Comparison of ENCODE assay signal across 14 mouse cellular contexts in the genomic region with DNA sequence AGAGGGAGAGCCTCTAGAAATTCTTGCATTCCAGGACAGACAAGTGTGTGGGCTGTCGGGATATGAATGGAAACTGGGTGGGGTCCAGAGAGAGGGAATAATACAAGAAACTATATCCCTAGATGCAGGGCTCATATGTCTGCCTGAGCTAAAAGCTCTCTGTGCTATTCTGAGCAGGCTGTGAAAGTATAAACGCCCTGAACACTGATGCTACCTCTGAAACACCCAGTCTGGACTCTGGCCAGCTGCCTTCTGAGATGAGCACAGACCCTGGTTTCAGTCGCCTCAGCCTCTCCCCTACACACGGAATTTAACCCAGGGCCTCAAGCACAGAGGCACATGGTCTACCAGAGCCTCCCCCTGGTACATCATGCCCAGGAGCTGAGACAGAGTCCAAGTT. TPM values are rescaled to one million over a fixed set of nuclear protein-coding genes. Genes with fewer than 3 reads are reported as not detected.
DNase-seq lines count a peak whose midpoint lies in the region; ATAC-seq lines count a peak whose summit lies in the region.
"Had no signal": no experiment of that assay in that cellular context is flagged by ENCODE, and none has a peak within 500 bp of the region (broad histone marks: within the 10 kb centered on the region; RNA-seq: fewer than 3 reads in every experiment).

No protein-coding gene starts in this region.

- peak overlapping the region; percentile 24; the same call in 1 of the 2 replicates for H3K27ac ChIP-seq in heart, embryonic 12.5 days (ENCODE audit: poor library complexity, severe bottlenecking)
- H3K27ac ChIP-seq in embryonic facial prominence, embryonic 15.5 days (replicated peaks), result peak overlapping the region; percentile 22; the same call in 1 of the 2 replicates
- H3K27ac ChIP-seq: forebrain, embryonic 13.5 days; hindbrain, embryonic 10.5 days; limb, embryonic 12.5 days had no signal

- H3K4me2 ChIP-seq in heart, embryonic 12.5 days, result no peak overlapping the region
- H3K4me2 ChIP-seq in embryonic facial prominence, embryonic 15.5 days (replicated peaks), result no peak overlapping the region
- H3K4me2 ChIP-seq: forebrain, embryonic 13.5 days; limb, embryonic 12.5 days had no signal

- peaks cover 42% of the 10 kb centered on the region for H3K4me1 ChIP-seq in heart, embryonic 12.5 days (replicated peaks)
- 0 out of 2 replicates have a peak, but pooled peaks cover 7% of the 10 kb centered on the region for H3K4me1 ChIP-seq in embryonic facial prominence, embryonic 15.5 days
- H3K4me1 ChIP-seq: forebrain, embryonic 13.5 days; limb, embryonic 12.5 days had no signal

- DNase-seq in heart, adult 11 months, result no peak
- DNase-seq in kidney, postnatal 10 days, result peak; percentile 65
- DNase-seq in kidney, adult 11 months, result no peak
- DNase-seq in NIH3T3 (ENCODE audit: low read depth), result peak; percentile 67
- no peak for DNase-seq in testis, postnatal 10 days (ENCODE audit: low spot score)
- DNase-seq: cerebellum, adult 9-11 months; kidney, adult 9 months had no signal

- no peaks in the 10 kb centered on the region for H3K9me3 ChIP-seq in heart, embryonic 12.5 days (replicated peaks)
- H3K9me3 ChIP-seq in embryonic facial prominence, embryonic 15.5 days (replicated peaks), result no peaks in the 10 kb centered on the region
- H3K9me3 ChIP-seq: forebrain, embryonic 13.5 days; G1E; hindbrain, embryonic 10.5 days; limb, embryonic 12.5 days had no signal

- H3K9ac ChIP-seq in heart, embryonic 12.5 days, result no peak overlapping the region
- H3K9ac ChIP-seq in embryonic facial prominence, embryonic 15.5 days, result no peak overlapping the region
- H3K9ac ChIP-seq: forebrain, embryonic 13.5 days; limb, embryonic 12.5 days had no signal

- WGBS in heart, embryonic 12.5 days, result 55% methylated on average over 4 of the region's 4 CpGs
- WGBS in embryonic facial prominence, embryonic 15.5 days, result 47% methylated on average over 4 of the region's 4 CpGs

- H3K4me3 ChIP-seq in heart, embryonic 12.5 days, result no peak overlapping the region
- no peak overlapping the region for H3K4me3 ChIP-seq in embryonic facial prominence, embryonic 15.5 days (replicated peaks)
- H3K4me3 ChIP-seq: forebrain, embryonic 13.5 days; hindbrain, embryonic 10.5 days; limb, embryonic 12.5 days had no signal

- no peaks in the 10 kb centered on the region for H3K27me3 ChIP-seq in heart, embryonic 12.5 days (replicated peaks)
- H3K27me3 ChIP-seq in embryonic facial prominence, embryonic 15.5 days, result no peaks in the 10 kb centered on the region
- H3K27me3 ChIP-seq: forebrain, embryonic 13.5 days; limb, embryonic 12.5 days had no signal

- no peak for ATAC-seq in heart, embryonic 12.5 days (ENCODE audit: insufficient number of reproducible peaks, low FRiP score)
- ATAC-seq in embryonic facial prominence, embryonic 15.5 days (ENCODE audit: insufficient number of reproducible peaks, low FRiP score, low TSS enrichment, low read depth), result peak; percentile 48; the same call in 1 of the 2 replicates
- ATAC-seq: CD4-positive, CD25-positive, alpha-beta regulatory T cell, adult 4 months; forebrain, embryonic 13.5 days had no signal

- peaks cover 88% of the 10 kb centered on the region for H3K36me3 ChIP-seq in heart, embryonic 12.5 days
- peaks cover 89% of the 10 kb centered on the region for H3K36me3 ChIP-seq in embryonic facial prominence, embryonic 15.5 days

RNA-seq across cellular contexts. Expression of gene Tchp, which starts 33.0 kb away (rescaled TPM):
- polyA plus RNA-seq in heart, embryonic 12.5 days (2016; fragmentation: Nextera tagmentation; extraction: Ambion mirVana), result 9.1 and 9.4 TPM in 2 replicates
- 16.3 and 17.4 TPM in 2 replicates for polyA plus RNA-seq in embryonic facial prominence, embryonic 15.5 days (2015; fragmentation: Nextera tagmentation; extraction: Ambion mirVana)

RNA-seq across cellular contexts. Expression of gene Ankrd13a, which starts 33.9 kb away (rescaled TPM):
- 45.2 and 45.6 TPM in 2 replicates for polyA plus RNA-seq in heart, embryonic 12.5 days (2016; fragmentation: Nextera tagmentation; extraction: Ambion mirVana)
- polyA plus RNA-seq in embryonic facial prominence, embryonic 15.5 days (2015; fragmentation: Nextera tagmentation; extraction: Ambion mirVana), result 54.9 and 57.6 TPM in 2 replicates

RNA-seq across cellular contexts. Expression of gene Git2, which starts 34.7 kb away (rescaled TPM):
- 33.6 and 36.4 TPM in 2 replicates for polyA plus RNA-seq in heart, embryonic 12.5 days (2016; fragmentation: Nextera tagmentation; extraction: Ambion mirVana)
- 49.6 and 54.9 TPM in 2 replicates for polyA plus RNA-seq in embryonic facial prominence, embryonic 15.5 days (2015; fragmentation: Nextera tagmentation; extraction: Ambion mirVana)

RNA-seq across cellular contexts. Expression of gene Gltp, which starts 49.8 kb away (rescaled TPM):
- 55.3 and 56.5 TPM in 2 replicates for polyA plus RNA-seq in heart, embryonic 12.5 days (2016; fragmentation: Nextera tagmentation; extraction: Ambion mirVana)
- 287 and 358 TPM in 2 replicates for polyA plus RNA-seq in embryonic facial prominence, embryonic 15.5 days (2015; fragmentation: Nextera tagmentation; extraction: Ambion mirVana)

Comparison
In these comparisons a context has a peak if more than half of its experiments do, and no peak if none do; other contexts are left out.
1. DNase-seq: peak in kidney, postnatal 10 days (single experiment) and NIH3T3 (single experiment); none in heart, adult 11 months (single experiment), kidney, adult 11 months (single experiment) and testis, postnatal 10 days (single experiment).